Mouse (Mus musculus) activated CD4-positive, CD25-positive, alpha-beta regulatory T cell, adult 4 months (primary cell): ENCODE measurements around the gene Ccdc18. TPM values are rescaled to one million over a fixed set of nuclear protein-coding genes. Genes with fewer than 3 reads are reported as not detected.
"Not testable (repeated sequence)": the region's sequence is repeated elsewhere in the genome, so short reads cannot be mapped to it uniquely, and the experiment has no call there.

ENCODE experiments used
- ATAC-seq: one replicate; pipeline ENCODE4 v1.8.0; 2017
- polyA plus RNA-seq, 2 experiments: library from polyadenylated mRNA; unstranded; fragments of 100-300 nt; shearing (Covaris generic); gene quantifications; one replicate each; pipeline ENCODE4 v1.2.1; 2017

Gene Ccdc18
- polyA plus RNA-seq: 1 to 10 TPM; 3.2 to 3.3 TPM

DNA sequence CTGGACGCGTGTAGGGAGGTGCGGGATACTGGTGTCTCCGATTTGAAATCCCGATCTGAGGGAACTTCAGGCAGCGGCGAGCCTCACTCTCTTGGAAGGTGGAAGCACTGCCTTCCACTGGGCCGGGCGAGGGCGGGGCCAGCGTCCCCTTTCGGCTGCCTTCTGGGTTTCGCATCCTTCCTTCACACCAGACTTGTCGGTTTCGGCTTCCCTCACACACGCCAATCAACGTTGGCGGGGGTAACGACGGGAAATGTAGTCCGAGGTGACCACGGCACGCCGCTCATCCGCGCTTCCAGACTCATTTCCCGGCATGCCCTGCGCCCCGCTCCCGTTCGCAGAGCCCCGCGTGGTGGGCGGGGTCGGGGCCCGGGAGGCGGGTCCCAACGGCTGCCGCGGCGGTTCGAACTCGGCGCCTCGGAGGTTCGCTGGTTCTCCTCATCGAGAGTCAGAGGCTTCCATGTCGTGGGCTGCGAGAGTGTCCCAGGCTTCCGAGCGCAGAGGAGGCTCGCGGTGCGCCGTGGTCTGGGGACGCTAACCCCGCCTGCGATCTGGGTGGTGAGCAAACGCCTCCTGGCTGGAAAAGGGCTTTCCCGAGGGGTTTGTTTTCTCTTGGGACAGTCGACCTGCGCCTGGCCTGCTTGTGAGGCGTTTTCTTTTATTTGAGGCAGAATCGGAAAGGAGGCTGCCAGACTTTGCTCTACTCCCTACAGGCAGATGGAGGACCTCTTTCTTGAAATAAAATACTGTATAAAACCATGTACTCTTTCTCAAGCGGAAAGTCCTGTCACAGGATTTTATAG lies at the start of gene Ccdc18, which contains the start of gene Tmed5:
Gene Ccdc18, plus strand, starts transcription at position 435 of the 803 bp plus-strand sequence.
Gene Tmed5, minus strand, starts transcription at position 180 of the 803 bp plus-strand sequence.
- peak; percentile 99 for ATAC-seq

DNA sequence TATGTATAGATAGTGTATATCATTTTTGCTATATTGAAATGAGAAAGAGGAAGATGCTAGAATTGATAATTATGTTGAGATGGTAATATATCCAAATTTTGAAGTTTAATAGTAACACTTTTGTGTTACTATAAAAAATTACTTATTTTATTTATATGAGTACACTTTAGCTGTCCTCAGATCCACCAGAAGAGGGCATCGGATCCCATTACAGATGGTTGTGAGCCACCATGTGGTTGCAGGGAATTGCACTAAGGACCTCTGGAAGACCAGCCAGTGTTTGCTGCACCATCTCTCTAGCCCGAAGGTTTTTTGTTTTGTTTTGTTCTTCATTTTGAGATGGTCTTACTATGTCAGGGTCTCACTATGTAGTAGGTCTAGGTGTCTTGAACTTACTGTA lies 47.2 kb upstream of the Ccdc18 start:
- no peak for ATAC-seq

DNA sequence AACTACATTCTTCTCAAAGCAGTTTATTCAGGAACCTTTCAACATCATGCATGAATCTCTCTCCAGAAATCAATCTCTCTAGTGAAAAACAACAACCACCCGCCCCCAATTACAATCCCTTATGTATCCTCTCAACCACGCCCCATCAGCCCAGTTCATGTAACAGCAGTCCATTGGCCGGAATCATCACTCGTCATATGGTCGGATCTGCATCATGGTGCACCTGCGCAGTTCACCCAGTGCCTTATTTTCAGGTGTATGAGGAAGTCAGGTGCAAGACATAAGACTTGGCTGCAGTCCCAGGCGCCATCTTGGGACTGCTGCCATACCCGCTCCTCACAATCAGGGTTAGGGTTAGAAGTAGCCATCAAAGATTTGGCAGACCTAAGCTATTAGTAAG lies 39.9 kb upstream of the Ccdc18 start:
- ATAC-seq: not testable (repeated sequence)

DNA sequence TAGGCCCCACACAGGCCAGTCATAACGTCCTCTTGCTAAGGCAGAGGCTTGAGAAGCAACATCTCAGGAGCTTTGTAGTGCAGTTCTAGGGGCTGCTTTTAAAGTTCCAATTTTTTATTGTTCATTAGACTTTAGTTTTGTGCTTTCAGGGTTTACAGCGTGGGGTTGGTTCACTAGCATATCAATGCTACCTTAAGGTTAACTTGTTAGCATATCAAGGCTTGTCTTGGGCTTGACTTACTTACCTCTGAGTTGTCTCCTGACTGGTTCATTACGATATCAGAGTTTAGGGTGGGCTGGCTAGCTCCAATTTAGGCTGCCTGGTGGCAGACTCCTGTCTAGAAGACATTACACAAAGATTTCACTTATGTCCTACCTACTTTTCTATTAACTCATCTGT lies 35.0 kb upstream of the Ccdc18 start:
- no peak for ATAC-seq

DNA sequence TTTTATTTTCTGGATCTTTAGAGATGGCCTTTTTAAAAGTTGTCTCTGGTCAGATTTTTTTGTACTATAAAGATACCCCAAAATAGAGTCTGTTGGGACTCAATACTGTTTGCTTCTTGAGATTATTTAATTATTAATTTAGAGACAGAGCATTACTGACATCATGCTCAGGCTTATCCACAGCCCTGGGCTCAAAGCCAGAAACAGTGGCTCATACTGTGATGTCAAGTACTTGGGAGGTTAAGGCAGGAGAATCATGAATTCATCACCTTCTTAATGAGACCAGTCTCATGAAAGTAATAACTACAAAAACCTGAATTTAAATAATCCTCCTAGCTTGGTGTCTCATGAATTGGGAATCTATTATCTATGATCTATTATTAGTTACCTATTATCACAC lies 32.5 kb upstream of the Ccdc18 start:
- no peak for ATAC-seq

DNA sequence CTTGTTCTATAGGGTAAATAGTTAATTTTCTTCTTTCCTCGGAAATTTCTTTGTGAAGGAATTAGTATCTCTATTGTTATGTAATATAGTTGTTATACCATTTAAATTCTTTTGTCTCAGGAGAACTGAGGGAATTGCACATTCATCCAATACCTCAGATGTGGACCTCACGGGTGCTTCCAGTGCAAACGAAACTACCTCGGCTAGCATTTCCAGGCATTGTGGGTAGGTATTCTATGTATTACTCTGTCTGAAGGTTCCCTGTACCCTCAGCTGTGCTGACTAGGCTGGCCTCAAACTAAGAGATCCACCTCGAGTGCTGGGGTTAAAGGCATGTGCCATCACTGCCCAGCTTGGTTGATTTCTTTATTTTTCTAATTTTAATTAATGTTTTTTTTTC lies 28.4 kb upstream of the Ccdc18 start:
- no peak for ATAC-seq

DNA sequence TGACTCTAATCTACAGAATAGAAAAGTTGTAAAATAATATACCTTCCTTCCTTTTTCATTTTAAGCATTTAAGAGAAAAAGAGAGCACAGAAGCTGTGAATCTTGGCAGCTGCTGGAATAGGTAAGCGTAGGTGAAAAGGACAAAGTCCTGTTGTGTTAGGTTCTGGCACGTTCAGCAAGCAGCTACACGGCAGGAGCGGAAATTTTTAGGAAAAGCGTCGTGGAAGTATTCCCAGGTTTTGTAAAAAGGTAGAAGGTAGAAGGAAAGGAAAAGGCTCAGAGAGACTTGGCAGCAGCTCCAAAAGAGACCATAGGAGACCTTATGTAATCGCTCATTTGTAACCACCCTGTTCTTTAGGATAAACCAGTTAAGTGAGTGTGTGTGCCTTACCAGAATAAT lies 23.3 kb upstream of the Ccdc18 start:
- ATAC-seq: no peak

DNA sequence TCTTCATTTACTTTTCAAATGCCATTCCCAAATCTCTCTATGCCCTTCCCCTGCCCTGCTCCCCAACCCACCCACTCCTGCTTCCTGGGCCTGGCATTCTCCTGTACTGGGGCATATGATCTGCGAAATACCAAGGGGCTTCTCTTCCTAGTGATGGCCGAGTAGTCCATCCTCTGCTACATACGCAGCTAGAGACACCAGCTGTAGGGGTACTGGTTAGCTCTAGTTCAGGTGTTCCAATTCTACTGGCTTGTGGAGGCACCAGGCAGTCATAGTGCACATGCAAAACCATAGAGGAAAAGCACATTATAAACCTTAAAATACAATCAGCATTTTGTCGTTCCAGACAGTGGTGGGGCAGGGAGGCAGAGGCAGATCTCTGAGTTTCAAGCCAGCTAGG lies 15.0 kb upstream of the Ccdc18 start:
- no peak for ATAC-seq

DNA sequence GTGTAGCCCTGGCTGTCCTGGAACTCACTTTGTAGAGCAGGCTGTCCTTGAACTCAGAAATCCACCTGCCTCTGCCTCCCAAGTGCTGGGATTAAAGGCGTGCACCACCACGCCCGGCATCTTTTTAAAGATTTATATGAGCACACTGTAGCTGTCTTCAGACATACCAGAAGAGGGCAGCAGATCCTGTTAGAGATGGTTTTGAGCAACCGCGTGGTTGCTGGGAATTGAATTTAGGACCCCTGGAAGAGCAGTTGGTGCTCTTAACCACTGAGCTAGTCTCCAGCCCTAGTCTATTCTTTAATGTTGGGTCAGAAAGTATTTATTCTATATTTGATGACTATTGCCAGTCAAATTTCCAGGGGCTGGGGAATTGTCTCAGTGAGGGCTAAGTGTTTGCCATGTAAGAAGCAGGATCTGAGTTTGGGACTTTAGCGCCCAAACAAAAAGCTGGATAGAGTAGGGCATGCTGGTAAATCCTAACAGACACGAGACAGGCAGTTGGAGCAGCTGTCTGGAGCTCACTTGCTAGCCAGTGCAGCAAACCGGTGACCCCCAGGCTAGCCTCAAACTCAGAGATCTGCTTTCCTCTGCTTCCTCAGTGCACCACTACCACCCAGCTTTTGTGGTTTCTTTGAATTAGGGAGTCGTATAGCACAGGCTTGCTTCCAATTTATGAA lies 12.3 kb upstream of the Ccdc18 start:
- ATAC-seq: no peak

DNA sequence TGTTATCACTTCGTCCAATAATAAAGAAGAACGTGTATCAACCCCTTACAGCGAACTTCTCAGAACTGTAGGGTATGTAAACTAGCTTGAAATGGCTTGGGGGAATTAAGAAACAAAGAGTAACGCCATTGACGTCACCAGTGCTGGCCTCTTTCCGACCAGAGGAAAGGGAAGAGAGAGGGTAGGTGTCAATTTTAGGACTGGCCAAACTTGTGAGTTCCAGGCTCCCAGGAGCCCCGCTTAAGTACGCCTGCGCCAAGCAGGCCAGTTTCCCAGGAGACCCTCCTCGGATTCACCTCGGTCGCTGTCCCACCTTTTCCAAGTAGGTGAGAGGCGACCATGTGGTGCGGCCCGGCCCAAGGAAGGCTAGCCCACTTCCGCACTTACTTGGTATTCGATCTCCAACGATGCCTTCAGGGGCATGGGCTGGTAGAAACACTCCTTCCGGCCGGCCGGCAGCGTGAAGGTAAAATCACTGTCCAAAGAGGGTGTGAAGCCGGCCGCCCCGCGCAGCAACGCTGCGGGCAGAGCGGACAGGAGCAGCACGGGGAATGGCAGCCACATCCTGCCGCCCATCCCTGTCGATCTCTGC lies 730 bp upstream of the Ccdc18 start:
- peak; percentile 8 for ATAC-seq

DNA sequence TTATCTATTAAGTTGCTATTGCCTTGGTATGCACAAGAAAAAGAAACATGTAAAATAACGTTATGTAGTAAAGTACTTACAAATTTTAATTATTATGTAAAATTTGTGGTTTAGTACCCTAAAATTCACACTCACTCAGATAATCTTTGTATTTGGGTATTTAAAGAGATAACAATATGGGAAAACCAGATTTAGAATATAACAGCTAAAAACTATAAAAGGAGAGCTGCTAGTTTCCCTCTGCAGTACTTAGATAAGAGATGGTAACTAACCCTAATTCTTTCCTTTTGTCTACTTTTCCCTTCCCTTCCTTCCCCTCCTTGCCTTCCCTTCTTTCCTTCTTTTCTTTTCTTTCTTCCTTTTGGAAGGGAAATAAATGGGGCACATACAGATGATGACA lies 19.9 kb downstream of the Ccdc18 start:
- no peak for ATAC-seq

DNA sequence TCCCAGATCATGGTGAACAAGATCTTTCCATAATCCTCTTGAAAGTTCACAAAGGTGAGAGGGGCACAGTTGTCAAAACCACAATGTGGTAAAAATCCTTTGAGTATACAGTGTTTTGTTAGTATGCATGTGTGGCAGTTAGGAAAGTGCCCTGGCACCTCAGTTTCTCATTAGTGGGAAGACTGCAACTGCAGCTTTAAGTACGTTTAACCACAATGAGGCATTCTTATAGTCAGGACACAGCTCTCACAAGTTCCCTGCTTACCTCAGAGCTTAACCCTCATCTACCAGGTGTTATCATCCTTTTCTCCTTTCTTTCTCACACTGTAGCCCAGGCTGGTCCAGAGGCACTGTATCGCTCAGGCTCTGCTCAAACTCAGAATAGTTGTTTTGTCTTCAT lies 28.1 kb downstream of the Ccdc18 start:
- no peak for ATAC-seq

DNA sequence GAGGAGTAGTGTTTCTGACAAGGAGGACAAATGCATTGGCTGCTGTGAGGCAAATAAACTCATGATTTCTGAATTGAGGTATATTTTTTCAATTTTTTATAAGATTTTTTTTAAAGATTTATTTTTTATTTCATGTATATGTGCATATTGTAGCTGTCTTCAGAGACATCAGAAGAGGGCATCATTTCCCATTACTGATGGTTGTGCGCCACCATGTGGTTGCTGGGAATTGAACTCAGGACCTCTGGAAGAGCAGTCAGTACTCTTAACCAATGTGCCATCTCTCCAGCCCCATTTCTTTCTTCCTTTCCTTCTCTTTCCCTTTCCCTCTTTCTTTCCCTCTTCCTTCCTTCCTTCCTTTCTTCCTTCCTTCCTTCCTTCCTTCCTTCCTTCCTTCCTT lies 31.0 kb downstream of the Ccdc18 start:
- no peak for ATAC-seq

DNA sequence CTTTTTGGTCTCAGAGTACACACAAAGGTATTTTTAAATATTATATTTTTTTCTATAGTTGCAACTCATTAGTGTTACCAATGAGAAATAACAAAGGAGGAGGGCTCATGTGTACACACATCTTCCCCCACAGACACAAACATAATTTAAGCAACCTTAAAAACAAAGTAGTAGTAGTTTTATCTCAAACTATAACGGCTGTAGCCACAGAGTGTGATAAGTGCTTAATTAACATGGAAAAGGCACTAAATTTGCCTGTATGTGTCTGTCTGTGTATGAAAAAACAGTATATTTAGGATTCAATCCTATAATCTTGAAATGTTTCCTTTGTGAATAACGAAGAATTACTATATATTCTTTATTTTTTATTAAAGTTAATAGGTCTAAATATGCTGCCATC lies 51.4 kb downstream of the Ccdc18 start:
- ATAC-seq: no peak

DNA sequence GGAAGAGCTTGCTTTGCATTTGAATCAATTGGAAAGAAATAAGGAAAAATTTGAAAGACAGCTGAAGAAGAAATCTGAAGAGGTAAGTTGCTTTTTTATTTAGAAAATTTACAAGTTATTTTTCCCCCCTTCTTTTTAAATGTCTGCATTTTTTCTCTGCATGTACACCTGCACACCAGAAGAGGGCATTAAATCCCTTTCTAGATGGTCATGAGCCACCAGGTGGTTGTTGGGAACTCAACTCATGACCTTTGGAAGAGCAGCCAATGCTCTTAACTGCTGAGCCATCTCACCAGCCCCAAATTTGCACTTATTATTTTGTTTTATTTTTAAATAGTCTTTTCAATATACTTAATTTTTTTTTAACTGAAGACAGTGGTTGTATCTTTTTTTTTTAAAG lies 56.3 kb downstream of the Ccdc18 start:
- ATAC-seq: no peak

DNA sequence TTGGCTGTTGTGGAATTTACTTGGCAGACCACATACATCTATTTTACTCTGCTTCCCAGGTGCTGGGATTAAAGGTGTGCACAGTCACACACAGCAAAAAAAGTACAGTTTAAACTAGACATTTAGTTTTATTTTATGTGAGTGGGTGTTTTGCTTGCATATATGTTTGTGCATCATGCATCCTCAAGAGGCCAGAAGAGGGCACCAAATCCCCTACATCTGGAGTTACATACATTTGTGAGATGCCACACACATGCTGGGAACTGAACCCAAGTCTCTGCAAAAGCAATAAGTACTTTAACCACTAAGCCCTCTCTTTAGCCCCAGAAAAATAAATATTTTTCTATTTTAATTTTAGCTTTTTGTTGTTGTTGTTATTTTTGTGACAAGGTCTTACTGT lies 73.3 kb downstream of the Ccdc18 start:
- ATAC-seq: no peak

DNA sequence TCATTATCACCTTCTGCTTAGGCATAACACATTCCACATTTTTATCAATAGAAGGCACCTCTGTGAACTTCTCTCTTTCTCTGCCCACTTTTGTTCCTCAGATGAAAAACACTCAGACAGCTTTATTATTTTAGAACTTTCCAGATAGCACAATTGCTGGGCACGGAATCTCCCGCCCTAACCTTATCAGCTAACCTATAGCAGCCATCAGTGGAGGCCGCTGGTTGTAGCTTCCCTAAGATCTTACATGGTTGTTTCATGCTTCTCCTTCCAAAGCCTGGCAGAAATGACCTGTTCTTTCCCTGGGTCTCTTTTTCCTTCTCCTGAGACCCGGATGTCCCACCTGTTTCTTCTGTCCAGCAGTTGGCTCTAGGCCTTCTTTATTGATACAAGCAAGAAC lies 78.8 kb downstream of the Ccdc18 start:
- no peak for ATAC-seq

DNA sequence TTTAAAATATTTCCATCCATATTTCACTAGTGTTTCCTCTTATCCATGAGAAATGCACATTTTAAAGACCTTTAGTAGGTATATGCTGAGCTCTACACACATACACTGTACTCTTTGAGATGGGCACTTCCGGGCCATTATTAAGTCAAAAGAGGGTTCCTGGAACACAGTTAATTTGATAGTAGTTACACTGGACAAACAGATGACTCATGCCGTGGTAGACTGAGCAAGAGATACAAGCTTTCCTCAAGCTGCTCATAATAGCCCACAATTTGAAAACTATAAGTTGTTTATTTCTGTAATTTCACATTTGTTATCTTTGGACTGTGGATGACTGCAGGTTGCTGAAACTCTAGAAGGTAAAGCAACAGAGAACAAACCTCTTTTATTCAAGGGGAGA lies 82.3 kb downstream of the Ccdc18 start:
- no peak for ATAC-seq

DNA sequence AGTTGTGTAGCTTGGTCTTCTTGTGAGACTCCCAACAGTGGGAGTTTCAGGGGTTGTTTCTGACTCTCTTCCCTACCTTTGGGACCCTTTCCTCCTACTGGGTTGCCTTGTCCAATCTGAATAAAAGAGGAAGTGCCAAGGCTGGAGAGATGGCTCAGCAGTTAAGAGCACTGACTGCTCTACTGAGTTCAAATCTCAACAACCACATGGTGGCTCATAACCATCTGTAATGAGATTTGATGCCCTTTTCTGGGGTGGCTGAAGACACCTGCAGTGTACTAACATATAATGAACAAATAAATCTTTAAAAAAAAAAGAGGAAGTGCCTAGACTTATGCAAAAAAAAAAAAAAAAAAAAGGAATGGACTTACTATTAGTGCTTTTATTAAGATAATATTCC lies 91.4 kb downstream of the Ccdc18 start:
- no peak for ATAC-seq

DNA sequence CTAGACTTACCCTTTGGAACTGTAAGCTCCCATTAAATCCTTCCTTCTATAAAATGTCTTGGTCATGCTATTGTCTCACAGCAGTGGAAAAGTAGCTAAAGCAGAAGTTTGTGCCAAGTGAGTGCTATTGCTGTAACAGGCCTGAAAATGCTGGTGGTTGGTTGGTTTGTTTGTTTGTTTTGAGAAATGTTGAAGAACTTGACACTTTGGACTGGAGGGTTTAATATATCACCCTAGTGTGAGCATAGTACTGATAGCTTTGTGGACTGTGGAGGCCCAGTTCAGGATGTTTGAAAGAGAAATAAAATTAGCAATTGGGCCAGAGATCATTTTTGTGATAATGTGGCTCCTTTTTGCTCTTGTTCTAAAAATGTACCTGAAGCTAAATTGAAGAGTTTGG lies 93.5 kb downstream of the Ccdc18 start:
- no peak for ATAC-seq

DNA sequence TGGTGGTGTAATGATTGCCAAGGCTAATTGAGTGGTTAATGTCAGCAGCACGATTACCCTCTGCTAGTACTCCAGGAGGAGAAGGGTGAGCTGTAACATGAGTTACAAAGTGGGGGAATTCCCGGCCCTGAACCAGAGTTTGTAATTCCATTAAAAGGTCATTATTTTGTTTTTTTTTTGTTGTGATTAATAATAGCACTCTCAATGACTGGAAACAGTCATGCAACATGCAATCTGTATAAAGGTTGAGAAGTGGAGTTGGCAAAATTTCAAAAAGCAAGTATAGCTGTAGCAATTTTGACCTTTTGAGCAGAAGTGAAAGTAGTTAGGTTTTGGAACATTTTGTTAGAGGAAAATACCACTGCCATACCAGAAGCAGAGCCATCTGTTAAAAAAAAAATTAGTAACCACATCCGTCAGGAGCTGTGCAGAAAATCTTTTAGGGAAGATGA lies 113.7 kb downstream of the Ccdc18 start:
- peak; percentile 78 for ATAC-seq

DNA sequence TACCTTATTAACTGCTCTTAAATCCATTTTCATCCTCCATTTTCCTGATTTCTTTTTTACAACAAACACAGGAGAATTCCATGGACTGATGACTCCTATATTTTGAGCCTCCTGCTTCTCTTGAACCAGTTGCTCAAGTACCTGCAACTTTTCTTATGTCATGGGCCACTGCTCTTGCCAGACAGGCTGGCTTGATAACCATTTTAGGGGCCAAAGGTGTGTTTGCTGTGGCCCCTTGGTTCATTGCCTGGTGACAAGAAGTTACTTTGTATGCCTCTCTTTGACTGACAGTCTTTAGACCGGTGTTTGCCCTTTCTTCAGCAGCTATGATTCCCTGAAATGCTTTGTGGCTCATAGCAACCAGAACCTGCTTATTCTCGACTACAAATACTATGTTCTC lies 117.4 kb downstream of the Ccdc18 start:
- no peak for ATAC-seq

DNA sequence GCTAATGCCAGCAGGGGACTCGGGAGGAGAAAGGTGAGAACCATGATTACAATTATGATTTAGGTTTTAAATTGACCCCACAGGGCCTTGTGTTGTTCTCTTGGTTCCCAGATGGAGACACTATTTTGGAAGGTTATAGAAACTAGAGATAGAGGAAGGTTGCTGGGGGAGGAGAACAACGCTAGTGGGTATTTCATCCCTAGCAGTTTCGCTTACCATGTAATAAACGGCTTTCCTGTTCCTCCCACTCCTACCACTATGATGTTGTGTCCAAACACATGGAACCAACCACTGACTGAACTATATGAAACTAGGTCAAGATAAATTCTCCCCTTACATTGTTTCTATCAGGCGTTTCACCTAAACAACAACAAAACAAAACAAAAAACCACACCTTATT lies 122.6 kb downstream of the Ccdc18 start:
- ATAC-seq: no peak

DNA sequence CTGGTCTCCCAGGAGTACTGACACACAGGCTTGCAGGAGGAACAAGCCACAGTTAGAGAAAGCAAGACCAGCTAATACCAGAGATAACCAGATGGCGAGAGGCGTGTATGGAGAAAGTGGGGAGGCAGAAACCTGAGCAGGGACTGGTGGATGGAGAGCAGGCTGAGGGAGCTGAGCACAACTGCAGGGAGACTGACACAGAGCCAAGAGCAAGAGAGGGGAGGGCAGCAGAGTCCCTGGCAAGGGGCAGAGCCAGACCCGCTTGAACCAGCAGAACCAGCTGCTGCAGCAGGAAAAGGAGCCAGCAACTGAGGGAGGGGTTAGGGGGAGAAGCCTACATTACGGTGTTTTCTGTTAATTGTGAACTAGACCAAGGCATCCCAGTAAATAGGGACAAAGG lies 130.0 kb downstream of the Ccdc18 start:
- ATAC-seq: no peak
